Mouse (Mus musculus): Measurements from ENCODE around the gene Neurl1a.

GRCm38 (mm10) chr19:47247791-47248190, 69.2 kb downstream of the Neurl1a start:
- TF ChIP-seq CTCF (IDR thresholded peaks at IDR 0.05; ENCODE audit: control insufficient read depth, insufficient read depth, low read length) = no peak
- TF ChIP-seq POLR2A (IDR thresholded peaks at IDR 0.05; ENCODE audit: borderline replicate concordance, control insufficient read depth, low read depth, low read length) = no peak

Data from bone marrow, adult 2 months (tissue).